Mouse (Mus musculus) embryonic facial prominence, embryonic 15.5 days (tissue): ENCODE measurements around the gene Tomm7. TPM values are rescaled to one million over a fixed set of nuclear protein-coding genes. Genes with fewer than 3 reads are reported as not detected.
"Not testable (repeated sequence)": the region's sequence is repeated elsewhere in the genome, so short reads cannot be mapped to it uniquely, and the experiment has no call there.

Experiments used
- ATAC-seq: fragments of 200-750 bp; cut with Nextera tagmentation; 2 replicates; pipeline ENCODE4 v1.8.0; 2017; ENCODE audit warnings: low read depth, moderate TSS enrichment; ENCODE audit not compliant: insufficient number of reproducible peaks, low FRiP score, low TSS enrichment
- H3K27ac ChIP-seq: fragments of 300-500 bp; sonication (generic); replicated peaks from 2 replicates; pipeline ENCODE4 v1.5.1; 2015; ENCODE audit warnings: mild to moderate bottlenecking, inconsistent platforms
- H3K27me3 ChIP-seq: fragments of 300-500 bp; sonication (generic); 2 replicates; pipeline ENCODE4 v1.6.1; 2015; ENCODE audit warnings: inconsistent platforms
- H3K36me3 ChIP-seq: fragments of 300-500 bp; sonication (generic); 2 replicates; pipeline ENCODE4 v1.6.1; 2015; ENCODE audit warnings: mild to moderate bottlenecking, inconsistent platforms
- H3K4me1 ChIP-seq: fragments of 300-500 bp; sonication (generic); 2 replicates; pipeline ENCODE4 v1.6.1; 2015; ENCODE audit warnings: inconsistent platforms
- H3K4me2 ChIP-seq: fragments of 300-500 bp; sonication (generic); replicated peaks from 2 replicates; pipeline ENCODE4 v1.6.1; 2015; ENCODE audit warnings: mild to moderate bottlenecking, inconsistent platforms
- H3K4me3 ChIP-seq: fragments of 300-500 bp; sonication (generic); replicated peaks from 2 replicates; pipeline ENCODE4 v1.5.1; 2015; ENCODE audit warnings: mild to moderate bottlenecking, inconsistent platforms
- H3K9ac ChIP-seq: fragments of 300-500 bp; sonication (generic); 2 replicates; pipeline ENCODE4 v1.6.1; 2015; ENCODE audit warnings: inconsistent platforms
- H3K9me3 ChIP-seq: fragments of 300-500 bp; sonication (generic); replicated peaks from 2 replicates; pipeline ENCODE4 v1.6.1; 2016; ENCODE audit warnings: inconsistent platforms
- WGBS: fragments of 180-500 bp; shearing (Covaris S2); methylation state at CpG from one replicate; pipeline ENCODE4 v1.1.7; 2015; 5-methylcytosine and 5-hydroxymethylcytosine counted together
- polyA plus RNA-seq: library from polyadenylated mRNA; unstranded; fragments of >200 nt; fragmentation: Nextera tagmentation; extraction: Ambion mirVana; gene quantifications from 2 replicates; pipeline ENCODE4 v1.2.1, GENCODE M21; 2015

The Tomm7 gene
- polyA plus RNA-seq: 109 TPM in 2 replicates

DNA sequence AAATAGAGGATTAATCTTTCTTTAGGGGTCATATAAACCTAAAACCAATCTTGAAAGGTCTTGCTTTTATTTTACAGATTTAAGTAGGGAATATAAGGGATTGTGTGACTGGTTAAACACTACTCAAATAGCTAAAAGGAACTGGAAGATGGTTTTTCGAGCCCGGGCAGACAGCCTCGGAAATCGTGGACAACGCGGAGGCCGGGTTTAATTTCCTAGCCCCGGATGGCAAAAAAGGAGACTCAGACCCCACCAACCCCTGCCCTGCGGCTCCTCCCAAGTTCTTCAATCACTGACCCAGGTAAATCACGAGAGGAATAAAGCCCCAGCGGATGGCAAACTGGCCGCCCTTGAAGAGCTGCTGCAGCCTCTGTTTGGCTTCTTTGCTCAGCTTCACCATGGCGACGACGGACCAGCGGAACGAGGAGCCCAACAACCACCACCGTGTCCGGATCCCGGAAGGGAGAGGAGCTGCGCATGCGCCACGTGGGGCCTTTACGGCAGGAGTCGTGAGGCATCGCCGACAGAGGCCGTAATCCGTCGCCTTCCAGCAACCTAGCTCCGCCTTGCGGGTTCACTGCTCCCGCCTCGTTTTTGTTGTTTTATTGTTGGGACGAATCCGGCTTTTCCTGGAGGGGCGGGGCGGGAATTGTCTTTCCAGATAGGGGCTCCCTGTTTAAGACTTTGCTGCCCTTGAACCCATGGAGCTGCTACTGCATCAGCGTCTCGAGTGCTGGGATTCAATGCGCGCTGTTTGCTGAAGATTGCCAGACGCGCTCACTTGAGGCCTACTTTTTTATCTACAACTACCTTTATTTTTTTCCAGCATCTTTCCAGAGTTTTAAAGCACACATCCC lies at the start of gene Tomm7:
TSS of gene Tomm7 (minus strand) at position 488 of the 857 bp plus-strand sequence.
- Histone ChIP-seq H3K9ac (peak within 1 kb of the TSS; percentile 75), H3K27me3 (no peaks in the 10 kb centered on the region), H3K27ac (peak within 1 kb of the TSS; percentile 93), H3K4me2 (peak within 1 kb of the TSS; percentile 60), H3K9me3 (no peaks in the 10 kb centered on the region), H3K36me3 (peaks cover 8% of the 10 kb centered on the region), H3K4me3 (peak within 1 kb of the TSS; percentile 80), H3K4me1 (peaks cover 11% of the 10 kb centered on the region)
- under 1% methylated on average over 44 of the region's 44 CpGs for WGBS
- ATAC-seq: peak; percentile 94

DNA sequence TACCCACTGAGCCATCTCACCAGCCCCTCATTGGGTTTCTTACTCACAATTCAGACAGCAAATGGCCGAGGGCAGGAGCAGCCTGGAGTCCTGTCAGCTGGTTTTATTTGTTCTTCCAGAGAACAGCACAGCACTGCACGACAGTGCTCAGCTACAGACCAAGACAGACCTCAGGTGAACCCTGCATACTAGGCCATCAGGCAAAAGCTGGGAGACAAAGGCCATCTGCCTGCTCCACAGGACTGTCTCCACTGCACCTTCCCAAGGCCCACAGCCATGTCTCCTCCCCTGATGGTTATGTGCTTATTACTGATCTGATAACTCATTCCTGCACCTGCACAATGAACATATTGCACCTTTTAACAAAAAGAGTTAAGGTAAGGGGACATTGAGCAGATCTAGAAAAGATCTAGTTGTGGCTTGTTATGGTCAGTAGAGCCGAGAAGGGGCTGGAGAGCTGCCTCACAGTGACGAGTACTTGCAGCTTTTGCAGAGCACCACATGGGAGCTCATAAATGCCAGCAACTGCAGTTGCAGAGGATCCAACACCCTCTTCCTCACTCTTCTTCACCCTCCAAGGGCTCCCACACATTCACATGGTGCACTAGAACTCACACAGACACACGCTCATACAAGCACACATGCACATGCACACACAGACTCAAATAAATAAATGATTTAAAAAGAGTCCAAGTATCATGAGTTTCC lies 49.3 kb upstream of the Tomm7 start:
- H3K4me2 ChIP-seq: no peak overlapping the region
- H3K4me1 ChIP-seq: no peaks in the 10 kb centered on the region
- WGBS: 71% methylated on average over 5 of the region's 5 CpGs
- no peak overlapping the region for H3K9ac ChIP-seq
- H3K27ac ChIP-seq: no peak overlapping the region
- H3K4me3 ChIP-seq: no peak overlapping the region
- ATAC-seq: no peak
- H3K27me3 ChIP-seq: no peaks in the 10 kb centered on the region; the same call in 1 of the 2 replicates
- no peaks in the 10 kb centered on the region for H3K36me3 ChIP-seq
- no peaks in the 10 kb centered on the region for H3K9me3 ChIP-seq

DNA sequence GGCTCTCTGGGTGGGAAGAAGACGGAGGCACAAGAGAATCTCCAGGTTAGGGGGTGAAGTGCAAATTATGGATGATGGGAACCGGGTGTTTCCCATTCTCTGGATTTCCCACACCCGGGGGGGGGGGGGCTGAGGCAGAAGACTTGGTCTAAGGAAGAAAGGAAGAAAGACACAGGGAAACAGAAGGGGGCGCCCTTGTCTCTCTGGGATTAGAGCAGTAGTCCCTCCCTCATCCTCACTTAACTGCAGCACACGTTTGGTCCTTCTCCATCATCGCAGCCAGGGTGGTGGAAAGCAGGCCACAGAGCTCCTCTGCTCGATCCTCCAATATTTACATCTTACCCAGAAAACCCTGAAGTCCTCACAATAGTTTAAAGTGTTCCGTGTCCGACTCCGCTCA lies 46.8 kb upstream of the Tomm7 start:
- no peak for ATAC-seq
- H3K4me3 ChIP-seq: no peak overlapping the region
- 41% methylated on average over 10 of the region's 10 CpGs for WGBS
- no peaks in the 10 kb centered on the region for H3K36me3 ChIP-seq
- H3K4me1 ChIP-seq: no peaks in the 10 kb centered on the region
- no peak overlapping the region for H3K27ac ChIP-seq
- H3K9me3 ChIP-seq: no peaks in the 10 kb centered on the region
- no peaks in the 10 kb centered on the region; the same call in 1 of the 2 replicates for H3K27me3 ChIP-seq
- no peak overlapping the region for H3K9ac ChIP-seq
- no peak overlapping the region for H3K4me2 ChIP-seq

DNA sequence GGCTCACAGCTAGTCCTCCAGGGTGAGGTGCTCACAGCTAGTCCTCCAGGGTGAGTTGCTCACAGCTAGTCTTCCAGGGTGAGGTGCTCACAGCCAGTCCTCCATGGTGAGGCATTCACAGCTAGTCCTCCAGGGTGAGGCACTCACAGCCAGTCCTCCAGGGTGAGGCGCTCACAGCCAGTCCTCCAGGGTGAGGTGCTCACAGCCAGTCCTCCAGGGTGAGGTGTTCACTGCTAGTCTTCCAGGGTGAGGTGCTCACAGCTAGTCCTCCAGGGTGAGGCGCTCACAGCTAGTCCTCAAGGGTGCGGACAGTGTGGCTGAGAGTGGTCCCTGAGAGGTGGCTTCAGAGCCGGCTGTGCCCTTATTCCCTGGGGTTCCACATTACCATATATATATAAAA lies 45.5 kb upstream of the Tomm7 start:
- no peak for ATAC-seq
- Histone ChIP-seq H3K27ac (no peak overlapping the region), H3K9me3 (no peaks in the 10 kb centered on the region), H3K4me2 (no peak overlapping the region), H3K36me3 (no peaks in the 10 kb centered on the region), H3K4me1 (no peaks in the 10 kb centered on the region), H3K9ac (no peak overlapping the region), H3K4me3 (no peak overlapping the region), H3K27me3 (no peaks in the 10 kb centered on the region; the same call in 1 of the 2 replicates)
- WGBS: 65% methylated on average over 4 of the region's 4 CpGs

DNA sequence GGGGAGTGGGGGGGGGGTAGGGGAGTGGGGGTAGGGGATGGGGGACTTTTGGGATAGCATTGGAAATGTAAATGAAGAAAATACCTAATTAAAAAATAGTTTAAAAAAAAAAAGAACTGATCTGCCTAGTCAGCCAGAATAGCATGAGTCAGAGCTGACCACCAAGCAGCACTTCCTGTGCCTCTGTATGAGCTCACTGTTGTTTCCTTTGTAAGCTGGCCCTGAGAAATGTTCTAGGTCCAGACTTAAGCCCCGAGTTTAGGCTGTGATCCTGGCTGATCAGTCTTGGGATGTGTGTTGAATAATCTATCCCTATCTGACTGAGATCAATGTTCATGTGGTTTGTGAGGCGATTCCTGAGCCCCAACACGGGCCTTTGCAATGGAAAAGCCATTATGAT lies 43.1 kb upstream of the Tomm7 start:
- Histone ChIP-seq H3K4me3 (no peak overlapping the region), H3K27ac (no peak overlapping the region), H3K9me3 (no peaks in the 10 kb centered on the region), H3K36me3 (no peaks in the 10 kb centered on the region), H3K4me1 (no peaks in the 10 kb centered on the region), H3K9ac (no peak overlapping the region), H3K4me2 (no peak overlapping the region), H3K27me3 (no peaks in the 10 kb centered on the region; the same call in 1 of the 2 replicates)
- no peak for ATAC-seq
- 73% methylated on average over 3 of the region's 3 CpGs for WGBS

DNA sequence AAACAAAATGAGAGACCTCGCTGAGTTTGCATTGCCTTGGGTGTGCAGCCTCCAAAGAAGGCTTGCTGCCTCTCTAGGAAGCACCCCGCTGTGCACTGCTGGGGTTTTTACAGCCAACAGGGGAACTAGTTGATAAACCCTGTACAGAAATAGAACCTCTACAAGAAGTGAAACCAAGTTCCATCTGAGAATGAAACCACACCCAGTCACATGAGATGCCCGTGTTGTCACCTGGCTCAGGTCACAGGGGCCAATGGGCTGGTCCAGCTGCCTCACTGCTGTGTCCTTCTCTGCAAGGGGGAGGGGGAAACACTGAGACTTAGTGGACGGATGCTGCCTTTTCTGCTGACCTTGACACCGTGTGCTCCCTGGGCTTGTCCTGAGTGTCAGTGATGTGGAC lies 30.5 kb upstream of the Tomm7 start:
- no peaks in the 10 kb centered on the region for H3K27me3 ChIP-seq
- 60% methylated on average over 5 of the region's 5 CpGs for WGBS
- H3K4me1 ChIP-seq: no peaks in the 10 kb centered on the region
- ATAC-seq: no peak
- no peak overlapping the region for H3K4me3 ChIP-seq
- no peaks in the 10 kb centered on the region for H3K9me3 ChIP-seq
- no peak overlapping the region for H3K27ac ChIP-seq
- no peaks in the 10 kb centered on the region for H3K36me3 ChIP-seq
- H3K9ac ChIP-seq: no peak overlapping the region
- H3K4me2 ChIP-seq: no peak overlapping the region

DNA sequence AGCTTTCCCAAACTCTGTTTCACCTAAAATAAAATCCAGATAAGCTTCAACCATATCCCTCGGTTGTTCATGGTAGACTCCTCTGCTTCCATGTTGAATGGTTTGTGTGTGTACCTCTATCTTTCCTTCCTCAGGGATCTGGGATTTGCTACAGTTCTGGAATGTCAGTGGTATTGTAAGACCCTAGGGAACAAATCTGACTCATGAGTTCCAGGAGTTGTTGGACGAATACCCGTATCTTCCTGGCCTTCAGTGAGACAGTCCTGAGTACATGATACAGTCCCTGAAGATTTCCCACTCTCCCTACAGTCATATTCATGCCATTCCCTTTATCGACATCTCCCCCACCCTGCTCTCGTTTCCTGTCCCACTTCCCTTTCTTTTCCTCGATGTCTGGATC lies 28.6 kb upstream of the Tomm7 start:
- no peak overlapping the region for H3K9ac ChIP-seq
- H3K27ac ChIP-seq: no peak overlapping the region
- 69% methylated on average over 6 of the region's 6 CpGs for WGBS
- H3K36me3 ChIP-seq: no peaks in the 10 kb centered on the region
- no peak for ATAC-seq
- no peaks in the 10 kb centered on the region for H3K27me3 ChIP-seq
- H3K4me2 ChIP-seq: no peak overlapping the region
- H3K4me3 ChIP-seq: no peak overlapping the region
- no peaks in the 10 kb centered on the region for H3K9me3 ChIP-seq
- no peaks in the 10 kb centered on the region for H3K4me1 ChIP-seq

DNA sequence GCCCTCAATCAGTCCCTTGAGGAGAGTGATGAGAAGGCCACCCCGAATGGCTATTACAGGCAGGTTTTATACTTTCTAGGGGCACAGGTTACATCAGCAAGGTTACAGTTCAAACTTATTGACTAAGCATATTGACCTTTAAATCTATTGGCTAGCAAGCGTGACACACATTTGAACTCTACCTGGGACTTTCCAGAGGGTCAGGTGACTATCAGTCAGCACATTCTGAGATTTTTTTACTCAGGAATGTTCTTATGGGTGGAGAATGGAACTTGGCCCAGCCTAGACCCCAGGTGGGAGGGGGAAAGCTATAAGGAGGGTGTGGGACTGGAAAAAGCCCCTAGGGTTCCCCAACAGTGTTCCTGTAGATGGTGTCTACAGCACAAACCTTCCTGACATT lies 27.4 kb upstream of the Tomm7 start:
- not testable (repeated sequence) for H3K4me3 ChIP-seq, H3K4me1 ChIP-seq, H3K27me3 ChIP-seq, H3K9me3 ChIP-seq, H3K27ac ChIP-seq, H3K4me2 ChIP-seq, H3K36me3 ChIP-seq, ATAC-seq, H3K9ac ChIP-seq
- 84% methylated on average over 2 of the region's 2 CpGs for WGBS

DNA sequence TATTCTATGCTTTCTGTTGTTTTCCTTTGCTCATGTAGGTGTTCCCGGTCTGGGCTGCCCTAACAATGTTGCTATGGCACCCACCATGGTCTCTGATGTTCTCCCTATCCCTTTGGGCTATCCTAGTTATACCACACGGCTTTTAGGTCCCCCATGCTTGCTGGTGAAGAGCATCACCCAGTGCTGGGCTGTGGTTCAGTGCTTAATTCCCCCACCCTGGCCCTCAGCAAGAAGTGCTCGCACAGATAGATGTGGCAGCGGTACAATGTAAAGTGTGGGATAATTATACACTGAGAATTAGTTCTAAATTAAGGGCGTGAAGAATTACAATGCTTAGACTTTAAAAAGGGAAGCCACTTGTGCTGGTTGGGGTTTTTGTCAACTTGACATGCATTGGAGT lies 22.0 kb upstream of the Tomm7 start:
- WGBS: 84% methylated on average over 5 of the region's 5 CpGs
- no peaks in the 10 kb centered on the region for H3K27me3 ChIP-seq
- H3K27ac ChIP-seq: no peak overlapping the region
- H3K9ac ChIP-seq: no peak overlapping the region
- H3K9me3 ChIP-seq: no peaks in the 10 kb centered on the region
- no peak for ATAC-seq
- H3K4me2 ChIP-seq: no peak overlapping the region
- no peaks in the 10 kb centered on the region for H3K36me3 ChIP-seq
- H3K4me1 ChIP-seq: no peaks in the 10 kb centered on the region
- H3K4me3 ChIP-seq: no peak overlapping the region

DNA sequence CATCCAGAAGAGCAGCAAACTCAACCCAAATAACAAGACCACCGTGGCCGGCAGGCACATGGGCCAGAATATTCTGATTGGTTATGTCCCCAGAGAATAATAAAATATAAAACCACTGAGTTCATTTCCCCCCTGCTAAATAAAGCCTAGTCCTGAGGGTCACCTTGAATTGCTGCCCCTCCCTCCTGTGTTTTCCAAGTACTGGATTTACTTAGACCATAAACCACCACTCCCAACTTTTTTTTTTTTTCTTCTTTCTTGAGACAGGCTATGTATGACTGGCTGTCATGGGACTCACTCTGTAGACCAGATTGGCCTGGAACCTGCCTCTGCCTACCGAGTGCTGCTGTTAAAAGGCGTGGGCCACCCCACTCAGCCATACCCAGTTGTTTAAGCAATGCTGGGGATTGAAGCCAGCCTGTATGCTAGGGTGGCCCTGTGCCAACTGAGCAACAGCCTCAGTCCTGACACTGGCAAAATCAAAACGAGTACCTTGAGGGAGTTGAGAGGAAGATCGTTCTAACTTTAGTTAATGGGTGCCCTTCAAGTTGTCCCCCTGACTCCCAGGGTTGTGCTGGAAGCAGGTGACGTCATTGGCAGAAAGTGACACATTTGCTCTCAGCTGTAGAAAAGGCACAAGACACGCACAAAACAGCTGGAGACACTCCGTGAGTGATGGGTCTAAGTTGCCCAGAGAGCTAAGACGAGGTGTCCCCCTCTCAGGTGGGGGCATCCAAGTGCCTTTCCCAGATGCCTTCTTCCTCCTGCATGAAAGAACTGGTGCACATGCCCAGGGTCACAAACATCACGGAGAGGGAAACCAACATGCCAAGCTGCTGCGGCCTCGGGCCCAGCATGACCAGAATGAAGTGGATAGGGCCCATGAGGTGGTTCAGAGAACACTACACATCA lies 20.3 kb upstream of the Tomm7 start:
- no peak overlapping the region for H3K9ac ChIP-seq
- H3K4me3 ChIP-seq: no peak overlapping the region
- ATAC-seq: no peak
- H3K4me1 ChIP-seq: no peaks in the 10 kb centered on the region
- no peaks in the 10 kb centered on the region for H3K27me3 ChIP-seq
- H3K9me3 ChIP-seq: no peaks in the 10 kb centered on the region
- H3K27ac ChIP-seq: no peak overlapping the region
- WGBS: 82% methylated on average over 13 of the region's 13 CpGs
- H3K36me3 ChIP-seq: peaks cover 6% of the 10 kb centered on the region; the same call in 1 of the 2 replicates
- no peak overlapping the region for H3K4me2 ChIP-seq
